Mouse (Mus musculus): ENCODE results near the gene Vps37d. TPM values are rescaled to one million over a fixed set of nuclear protein-coding genes. Genes with fewer than 3 reads are reported as not detected.
"Not testable (repeated sequence)": the region's sequence is repeated elsewhere in the genome, so short reads cannot be mapped to it uniquely, and the experiment has no call there.

The Vps37d gene
- polyA plus RNA-seq, 1 experiment from 2014 or later = 7.0 TPM

- WGBS = 94% methylated on average over 2 of the region's 2 CpGs
- H3K4me2 ChIP-seq (ENCODE audit: low read length) = no peak overlapping the region
- no peak for ATAC-seq (replicated peaks; ENCODE audit: low FRiP score, low TSS enrichment, low read depth)
- peaks cover 7% of the 10 kb centered on the region for H3K36me3 ChIP-seq (ENCODE audit: control insufficient read depth, insufficient read depth, low read length)
- no peak overlapping the region for H3K27ac ChIP-seq (ENCODE audit: low read depth)
- H3K4me1 ChIP-seq (replicated peaks; ENCODE audit: control insufficient read depth, insufficient read depth, low read length) = peaks cover 16% of the 10 kb centered on the region
- H3K9me3 ChIP-seq (ENCODE audit: control insufficient read depth, low read length) = no peaks in the 10 kb centered on the region
- DNase-seq (ENCODE audit: low spot score) = no peak
- H3K9ac ChIP-seq (ENCODE audit: low read length) = no peak overlapping the region
- H3K27me3 ChIP-seq (replicated peaks; ENCODE audit: control insufficient read depth, insufficient read depth, low read length) = no peaks in the 10 kb centered on the region
- no peak overlapping the region for H3K4me3 ChIP-seq (ENCODE audit: low read depth, low read length)
Measured at GRCm38 (mm10) chr5:135072061-135072460, 6.0 kb downstream of the Vps37d start.

- Histone ChIP-seq H3K9me3 (ENCODE audit: control insufficient read depth, low read length) (no peaks in the 10 kb centered on the region), H3K4me3 (ENCODE audit: low read depth, low read length) (no peak overlapping the region), H3K27me3 (replicated peaks; ENCODE audit: control insufficient read depth, insufficient read depth, low read length) (no peaks in the 10 kb centered on the region), H3K27ac (ENCODE audit: low read depth) (no peak overlapping the region), H3K9ac (ENCODE audit: low read length) (no peak overlapping the region), H3K4me1 (replicated peaks; ENCODE audit: control insufficient read depth, insufficient read depth, low read length) (peaks cover 14% of the 10 kb centered on the region), H3K36me3 (ENCODE audit: control insufficient read depth, insufficient read depth, low read length) (peaks cover 6% of the 10 kb centered on the region), H3K4me2 (ENCODE audit: low read length) (no peak overlapping the region)
- ATAC-seq (replicated peaks; ENCODE audit: low FRiP score, low TSS enrichment, low read depth) = no peak
- no peak for DNase-seq (ENCODE audit: low spot score)
- WGBS = 88% methylated on average over 3 of the region's 3 CpGs
Measured at GRCm38 (mm10) chr5:135070448-135070847, 7.6 kb downstream of the Vps37d start.

GRCm38 (mm10) chr5:135066008-135066407 is 12.1 kb downstream of the Vps37d start:
- 90% methylated on average over 3 of the region's 3 CpGs for whole genome bisulfite sequencing
- H3K36me3 ChIP-seq (ENCODE audit: control insufficient read depth, insufficient read depth, low read length) = peaks cover 6% of the 10 kb centered on the region
- peaks cover 15% of the 10 kb centered on the region for H3K4me1 ChIP-seq (replicated peaks; ENCODE audit: control insufficient read depth, insufficient read depth, low read length)
- no peak overlapping the region for H3K9ac ChIP-seq (ENCODE audit: low read length)
- no peaks in the 10 kb centered on the region for H3K27me3 ChIP-seq (replicated peaks; ENCODE audit: control insufficient read depth, insufficient read depth, low read length)
- ATAC-seq (replicated peaks; ENCODE audit: low FRiP score, low TSS enrichment, low read depth) = no peak
- H3K27ac ChIP-seq (ENCODE audit: low read depth) = no peak overlapping the region
- no peak for DNase-seq (ENCODE audit: low spot score)
- H3K4me2 ChIP-seq (ENCODE audit: low read length) = no peak overlapping the region
- H3K4me3 ChIP-seq (ENCODE audit: low read depth, low read length) = no peak overlapping the region
- no peaks in the 10 kb centered on the region for H3K9me3 ChIP-seq (ENCODE audit: control insufficient read depth, low read length)

GRCm38 (mm10) chr5:135064909-135065446 is 13.1 kb downstream of the Vps37d start, which contains the start of gene Bud23:
Gene Bud23 (minus strand): TSS chr5:135064959.
- Histone ChIP-seq H3K9ac (ENCODE audit: low read length) (peak within 1 kb of the TSS; percentile 90), H3K4me1 (replicated peaks; ENCODE audit: control insufficient read depth, insufficient read depth, low read length) (peaks cover 15% of the 10 kb centered on the region), H3K4me2 (ENCODE audit: low read length) (peak within 1 kb of the TSS; percentile 85), H3K36me3 (ENCODE audit: control insufficient read depth, insufficient read depth, low read length) (peaks cover 16% of the 10 kb centered on the region), H3K4me3 (ENCODE audit: low read depth, low read length) (peak within 1 kb of the TSS; percentile 97)
- DNase-seq (ENCODE audit: low spot score); H3K27ac ChIP-seq (ENCODE audit: low read depth); ATAC-seq (replicated peaks; ENCODE audit: low FRiP score, low TSS enrichment, low read depth); H3K9me3 ChIP-seq (ENCODE audit: control insufficient read depth, low read length); H3K27me3 ChIP-seq (replicated peaks; ENCODE audit: control insufficient read depth, insufficient read depth, low read length): not testable (repeated sequence)
- WGBS = 70% methylated on average over 9 of the region's 9 CpGs

GRCm38 (mm10) chr5:135064382-135064766 is 13.7 kb downstream of the Vps37d start:
- WGBS = 0% methylated on average over 40 of the region's 40 CpGs
- Histone ChIP-seq H3K4me2 (ENCODE audit: low read length) (peak overlapping the region; percentile 84), H3K4me3 (ENCODE audit: low read depth, low read length) (peak overlapping the region; percentile 97), H3K9ac (ENCODE audit: low read length) (peak overlapping the region; percentile 90), H3K4me1 (replicated peaks; ENCODE audit: control insufficient read depth, insufficient read depth, low read length) (peaks cover 15% of the 10 kb centered on the region), H3K9me3 (ENCODE audit: control insufficient read depth, low read length) (no peaks in the 10 kb centered on the region), H3K27me3 (replicated peaks; ENCODE audit: control insufficient read depth, insufficient read depth, low read length) (no peaks in the 10 kb centered on the region), H3K36me3 (ENCODE audit: control insufficient read depth, insufficient read depth, low read length) (peaks cover 21% of the 10 kb centered on the region), H3K27ac (ENCODE audit: low read depth) (no peak overlapping the region)
- DNase-seq (ENCODE audit: low spot score) (peak; percentile 66), ATAC-seq (replicated peaks; ENCODE audit: low FRiP score, low TSS enrichment, low read depth) (peak; percentile 50)

- Histone ChIP-seq H3K9me3 (ENCODE audit: control insufficient read depth, low read length) (no peaks in the 10 kb centered on the region), H3K36me3 (ENCODE audit: control insufficient read depth, insufficient read depth, low read length) (peaks cover 26% of the 10 kb centered on the region), H3K4me3 (ENCODE audit: low read depth, low read length) (peak within 1 kb of the TSS; percentile 97), H3K27me3 (replicated peaks; ENCODE audit: control insufficient read depth, insufficient read depth, low read length) (no peaks in the 10 kb centered on the region), H3K27ac (ENCODE audit: low read depth) (no peak within 1 kb of the TSS), H3K9ac (ENCODE audit: low read length) (peak within 1 kb of the TSS; percentile 90), H3K4me1 (replicated peaks; ENCODE audit: control insufficient read depth, insufficient read depth, low read length) (peaks cover 15% of the 10 kb centered on the region), H3K4me2 (ENCODE audit: low read length) (peak within 1 kb of the TSS; percentile 85)
- DNase-seq (ENCODE audit: low spot score) (peak; percentile 98), ATAC-seq (replicated peaks; ENCODE audit: low FRiP score, low TSS enrichment, low read depth) (peak; percentile 96)
- WGBS = under 1% methylated on average over 52 of the region's 52 CpGs
Measured at GRCm38 (mm10) chr5:135063629-135064381, 14.3 kb downstream of the Vps37d start, which contains the start of gene Dnajc30. Gene Dnajc30 (plus strand): TSS chr5:135064202.

GRCm38 (mm10) chr5:135053356-135053755 is 24.7 kb downstream of the Vps37d start:
- no peak for DNase-seq (ENCODE audit: low spot score)
- H3K9me3 ChIP-seq (ENCODE audit: control insufficient read depth, low read length) = no peaks in the 10 kb centered on the region
- 93% methylated on average over 12 of the region's 12 CpGs for WGBS
- no peaks in the 10 kb centered on the region for H3K4me1 ChIP-seq (replicated peaks; ENCODE audit: control insufficient read depth, insufficient read depth, low read length)
- no peak overlapping the region for H3K27ac ChIP-seq (ENCODE audit: low read depth)
- no peaks in the 10 kb centered on the region for H3K27me3 ChIP-seq (replicated peaks; ENCODE audit: control insufficient read depth, insufficient read depth, low read length)
- no peak for ATAC-seq (replicated peaks; ENCODE audit: low FRiP score, low TSS enrichment, low read depth)
- no peak overlapping the region for H3K9ac ChIP-seq (ENCODE audit: low read length)
- H3K36me3 ChIP-seq (ENCODE audit: control insufficient read depth, insufficient read depth, low read length) = peaks cover 84% of the 10 kb centered on the region
- no peak overlapping the region for H3K4me3 ChIP-seq (ENCODE audit: low read depth, low read length)
- no peak overlapping the region for H3K4me2 ChIP-seq (ENCODE audit: low read length)

GRCm38 (mm10) chr5:135049268-135049667 is 28.8 kb downstream of the Vps37d start:
- H3K27ac ChIP-seq (ENCODE audit: low read depth); H3K4me2 ChIP-seq (ENCODE audit: low read length): not testable (repeated sequence)
- H3K36me3 ChIP-seq (ENCODE audit: control insufficient read depth, insufficient read depth, low read length) = peaks cover 57% of the 10 kb centered on the region

More at GRCm38 (mm10) chr5:135049268-135049667, 28.8 kb downstream of the Vps37d start:
- WGBS = 92% methylated on average over 6 of the region's 6 CpGs
- not testable (repeated sequence) for H3K27me3 ChIP-seq (replicated peaks; ENCODE audit: control insufficient read depth, insufficient read depth, low read length); DNase-seq (ENCODE audit: low spot score); H3K9me3 ChIP-seq (ENCODE audit: control insufficient read depth, low read length); ATAC-seq (replicated peaks; ENCODE audit: low FRiP score, low TSS enrichment, low read depth); H3K4me3 ChIP-seq (ENCODE audit: low read depth, low read length); H3K9ac ChIP-seq (ENCODE audit: low read length); H3K4me1 ChIP-seq (replicated peaks; ENCODE audit: control insufficient read depth, insufficient read depth, low read length)

All from intestine, embryonic 14.5 days (tissue).